Mouse (Mus musculus) left cerebral cortex, postnatal 36 days (tissue): Measurements from ENCODE around the gene Capn2. TPM values are rescaled to one million over a fixed set of nuclear protein-coding genes. Genes with fewer than 3 reads are reported as not detected.
A peak's percentile ranks its signal among the peaks of the same experiment; 100 is the strongest.

Experiments used
- DNase-seq, 2 experiments: peaks; one replicate each; pipeline ENCODE4 v3.0.0; 2021 to 2022; ENCODE audit warnings: low spot score in 2 of 2, mixed read lengths in 1 of 2
- intact Hi-C: fragments of 180-260 bp; cut with DNase I; formaldehyde crosslinking; loops from one replicate; pipeline ENCODE4 v1.15.1; 2025
- total RNA-seq, 2 experiments: library from RNA; stranded (reverse); gene quantifications; 2 replicates each; pipeline ENCODE4 v1.2.3; 2021

The Capn2 gene
- total RNA-seq, result 10 to 100 TPM; 59.1 to 63.6 TPM

DNA sequence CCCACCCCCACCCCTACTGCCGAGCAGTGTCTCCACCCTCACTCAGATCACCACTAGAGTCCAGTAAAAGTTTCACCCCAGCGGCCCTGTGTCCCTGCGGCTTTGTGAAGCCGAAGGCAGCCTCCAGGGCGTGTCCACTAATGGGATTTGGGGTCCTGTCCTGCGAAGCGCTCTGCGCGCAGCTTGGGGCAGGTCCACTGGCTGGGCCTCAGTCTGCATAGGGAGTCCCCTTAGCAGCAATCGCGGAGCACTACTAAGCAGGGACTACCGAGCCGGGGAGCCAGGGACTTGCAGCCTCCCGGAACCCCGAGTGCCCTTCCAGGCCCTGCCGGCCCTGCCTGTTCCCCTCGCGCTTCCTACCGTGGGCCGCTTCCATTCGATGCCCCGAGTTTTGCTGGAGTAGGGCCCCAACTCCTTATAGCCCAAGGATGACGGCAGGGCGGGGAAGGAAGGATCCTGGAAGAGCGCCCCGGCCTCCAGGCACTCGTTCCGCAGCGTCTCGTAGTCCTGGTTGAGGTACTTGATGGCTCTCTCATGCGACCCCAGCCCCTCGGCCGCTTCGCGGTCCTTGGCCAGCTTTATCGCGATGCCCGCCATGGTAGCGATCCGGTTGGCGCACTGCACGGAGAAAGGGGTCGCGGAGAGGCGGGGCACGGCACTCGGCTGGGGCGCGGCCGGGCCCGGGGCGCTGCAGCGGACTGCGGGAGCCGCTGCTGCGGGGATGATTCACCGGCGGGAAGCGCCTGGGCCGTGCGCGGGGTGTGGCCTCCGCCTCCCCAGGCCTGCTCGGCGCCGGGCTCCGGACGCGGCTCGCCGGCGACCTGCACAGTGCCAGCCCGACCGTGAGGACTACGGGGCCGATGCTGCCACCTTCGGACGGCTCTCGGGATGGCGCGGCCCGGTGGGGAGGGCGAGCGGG lies at the start of gene Capn2:
TSS of gene Capn2 (minus strand) at position 851 of the 919 bp plus-strand sequence.
- intact Hi-C loops, result loop anchor here (2.0 kb wide), 1 partner anchor 26 kb away; no protein-coding TSS in a partner anchor
- peak; percentile 75 to 82 for DNase-seq

DNA sequence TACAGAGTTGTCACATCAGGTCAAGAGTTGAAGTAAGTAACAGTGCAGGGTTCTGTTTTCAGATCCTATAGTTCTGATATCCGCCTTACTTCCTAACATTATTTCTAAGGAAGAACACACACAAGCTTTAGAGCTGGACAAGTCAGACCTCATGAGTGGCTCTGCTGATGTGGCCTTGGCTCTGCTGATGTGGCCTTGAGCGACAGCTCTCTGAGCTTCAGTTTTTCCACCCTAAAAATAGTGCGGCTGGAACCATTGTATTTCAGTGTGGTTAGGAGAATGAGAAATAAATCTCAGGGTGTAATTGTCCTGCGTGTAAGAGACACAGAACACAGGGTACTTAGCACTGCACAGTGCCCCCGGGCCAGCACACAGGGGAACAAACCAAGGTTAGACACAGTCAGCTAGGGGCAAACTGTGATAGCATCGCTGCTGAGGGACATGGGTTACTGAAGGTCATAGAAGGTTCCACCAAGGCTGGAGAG lies 48.0 kb upstream of the Capn2 start:
- intact Hi-C loops, result loop anchor here (10.0 kb wide), 1 partner anchor 319 kb away; no protein-coding TSS in a partner anchor
- DNase-seq, result no peak

GRCm38 (mm10) chr1:182564408-182565120 lies 47.2 kb upstream of the Capn2 start, which contains the start of gene Capn8:
Capn8 (plus strand) TSS chr1:182565007.
- intact Hi-C loops, result loop anchor here (5.0 to 10.0 kb wide), 2 partner anchors 228 to 320 kb away; no protein-coding TSS in a partner anchor
- no peak for DNase-seq

DNA sequence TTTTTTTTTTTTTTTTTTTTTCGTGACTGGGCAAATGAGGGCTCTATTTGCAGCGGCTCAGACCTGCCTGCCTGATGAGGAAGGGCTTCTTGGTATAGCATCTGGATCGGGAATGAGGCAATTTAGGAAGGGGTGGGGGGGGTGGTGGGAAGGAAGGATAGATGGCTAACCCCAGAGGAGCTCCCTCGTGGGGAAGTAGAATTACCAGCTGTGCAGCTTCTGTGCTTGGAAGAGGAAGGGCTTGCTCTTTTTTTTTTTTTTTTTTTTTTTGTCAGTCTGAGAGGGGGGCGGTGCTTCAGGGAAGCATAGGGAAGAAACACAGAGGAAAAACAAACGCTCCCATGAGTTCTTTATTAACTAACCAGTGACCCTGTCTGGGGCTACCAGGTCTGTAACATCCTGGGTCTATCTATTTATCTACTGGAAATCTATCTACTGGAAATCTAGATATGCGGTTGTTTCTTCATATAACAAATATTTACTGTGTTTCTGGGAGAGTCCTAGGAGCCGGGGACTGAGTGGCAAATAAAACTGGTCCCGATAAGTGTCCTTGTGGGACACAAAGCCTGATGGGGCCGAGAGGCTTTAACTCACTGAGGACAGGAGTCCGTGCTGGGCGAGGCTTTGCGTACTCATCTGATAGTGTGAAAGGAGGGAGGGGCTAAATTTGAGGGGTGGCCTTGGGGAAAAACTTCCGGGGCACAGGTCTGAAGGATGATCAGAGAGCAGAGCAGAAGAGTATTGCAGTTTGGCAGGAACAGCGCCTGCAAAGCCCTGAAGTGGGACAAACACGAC lies 45.4 kb upstream of the Capn2 start:
- intact Hi-C loops, result loop anchor here (5.0 to 10.0 kb wide), 2 partner anchors 230 to 322 kb away; no protein-coding TSS in a partner anchor

DNA sequence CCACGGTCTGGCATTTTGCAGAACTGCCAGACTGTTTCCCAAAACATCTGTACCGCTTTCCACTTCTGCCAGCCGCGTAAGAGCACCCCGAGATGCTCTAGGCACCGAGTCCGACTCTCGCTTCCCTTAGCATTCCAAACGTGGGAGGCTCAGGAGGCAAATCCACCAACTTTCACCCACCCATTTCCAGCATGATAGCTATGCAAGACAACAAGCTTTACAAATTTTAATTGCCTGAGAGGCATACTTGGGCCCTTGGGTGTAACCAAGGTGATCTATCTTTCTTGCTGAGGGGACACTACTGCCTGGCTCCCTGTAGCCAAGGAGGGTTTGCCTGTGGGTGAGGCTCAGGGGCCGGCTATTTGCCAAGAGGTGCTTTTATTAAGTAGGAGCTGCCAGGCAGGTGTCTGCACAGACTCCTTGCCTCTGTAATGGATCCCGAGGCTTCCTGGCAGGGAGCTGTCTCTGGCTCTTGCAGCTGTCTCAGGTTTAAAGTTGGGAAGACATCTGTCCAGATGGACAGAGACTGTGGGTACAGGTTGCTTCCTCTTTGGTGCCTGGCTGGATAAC lies 44.6 kb upstream of the Capn2 start:
- DNase-seq, result no peak

More for the DNA sequence above, 45.4 kb upstream of the Capn2 start:
- DNase-seq, result no peak

GRCm38 (mm10) chr1:182560390-182561098 lies 43.1 kb upstream of the Capn2 start:
- peak; percentile 37 to 45 for DNase-seq
- intact Hi-C loops, result loop anchor here (1.0 to 10.0 kb wide), 4 partner anchors 97 to 400 kb away; no protein-coding TSS in a partner anchor

More for the DNA sequence above, 44.6 kb upstream of the Capn2 start:
- intact Hi-C loops, result loop anchor here (5.0 to 10.0 kb wide), 2 partner anchors 230 to 323 kb away; no protein-coding TSS in a partner anchor

DNA sequence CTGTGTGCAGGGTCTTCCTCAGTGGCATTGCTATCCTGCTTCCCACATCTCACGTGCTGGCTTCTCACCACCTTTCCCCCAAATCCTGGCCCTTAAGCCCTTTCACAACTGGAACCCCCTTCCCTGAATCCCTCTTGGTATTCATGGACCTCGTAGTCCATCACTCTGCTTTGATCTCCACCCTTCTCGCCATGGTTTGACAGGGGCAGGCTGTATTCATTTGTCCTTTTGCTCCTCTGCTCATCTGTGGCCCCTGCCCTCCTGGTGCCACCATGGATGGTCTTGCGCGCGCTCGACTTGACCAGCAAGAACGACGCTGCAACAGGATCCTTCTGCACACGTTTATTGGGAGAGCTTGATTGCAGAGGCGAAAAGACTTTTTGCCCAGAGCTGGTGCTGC lies 42.1 kb upstream of the Capn2 start:
- intact Hi-C loops, result loop anchor here (10.0 kb wide), 1 partner anchor 685 kb away; no protein-coding TSS in a partner anchor
- no peak for DNase-seq

- intact Hi-C loops, result loop anchor here (10.0 kb wide), 1 partner anchor 687 kb away; no protein-coding TSS in a partner anchor
- peak in 1 of 2 experiments; percentile 13 for DNase-seq
Measured at GRCm38 (mm10) chr1:182558271-182558670, 40.9 kb upstream of the Capn2 start.

- peak; percentile 50 to 57 for DNase-seq
- intact Hi-C loops, result loop anchor here (10.0 kb wide), 1 partner anchor 691 kb away; no protein-coding TSS in a partner anchor
Measured at GRCm38 (mm10) chr1:182553649-182554375, 36.4 kb upstream of the Capn2 start.

- DNase-seq, result no peak
- intact Hi-C loops, result loop anchor here (10.0 kb wide), 1 partner anchor 694 kb away; no protein-coding TSS in a partner anchor
Measured at GRCm38 (mm10) chr1:182550761-182551160, 33.4 kb upstream of the Capn2 start.

- no peak for DNase-seq
- intact Hi-C loops, result no loop called here
Measured at GRCm38 (mm10) chr1:182543906-182544305, 26.5 kb upstream of the Capn2 start.

DNA sequence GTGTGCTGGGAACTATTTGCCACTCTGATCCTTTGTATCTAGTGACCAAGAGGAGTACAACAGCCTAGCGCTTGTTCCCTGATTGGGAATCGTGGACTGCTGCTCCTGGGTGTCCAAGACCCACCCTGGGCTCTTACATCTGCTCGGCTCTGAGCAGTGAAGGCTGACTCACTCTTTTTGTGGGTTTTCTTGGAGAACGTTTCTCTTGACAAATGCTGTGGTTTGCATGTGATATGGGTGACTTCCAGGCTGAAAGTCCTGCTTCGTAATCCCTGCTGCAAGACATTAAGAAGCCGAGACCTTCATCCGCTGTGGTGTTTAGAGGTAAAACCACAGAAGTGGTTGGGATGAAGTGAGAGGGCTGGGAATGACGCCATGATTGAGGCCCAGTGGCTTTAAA lies 25.7 kb upstream of the Capn2 start:
- intact Hi-C loops, result no loop called here
- no peak for DNase-seq

GRCm38 (mm10) chr1:182542110-182542509 lies 24.7 kb upstream of the Capn2 start:
- DNase-seq, result no peak
- intact Hi-C loops, result no loop called here

DNA sequence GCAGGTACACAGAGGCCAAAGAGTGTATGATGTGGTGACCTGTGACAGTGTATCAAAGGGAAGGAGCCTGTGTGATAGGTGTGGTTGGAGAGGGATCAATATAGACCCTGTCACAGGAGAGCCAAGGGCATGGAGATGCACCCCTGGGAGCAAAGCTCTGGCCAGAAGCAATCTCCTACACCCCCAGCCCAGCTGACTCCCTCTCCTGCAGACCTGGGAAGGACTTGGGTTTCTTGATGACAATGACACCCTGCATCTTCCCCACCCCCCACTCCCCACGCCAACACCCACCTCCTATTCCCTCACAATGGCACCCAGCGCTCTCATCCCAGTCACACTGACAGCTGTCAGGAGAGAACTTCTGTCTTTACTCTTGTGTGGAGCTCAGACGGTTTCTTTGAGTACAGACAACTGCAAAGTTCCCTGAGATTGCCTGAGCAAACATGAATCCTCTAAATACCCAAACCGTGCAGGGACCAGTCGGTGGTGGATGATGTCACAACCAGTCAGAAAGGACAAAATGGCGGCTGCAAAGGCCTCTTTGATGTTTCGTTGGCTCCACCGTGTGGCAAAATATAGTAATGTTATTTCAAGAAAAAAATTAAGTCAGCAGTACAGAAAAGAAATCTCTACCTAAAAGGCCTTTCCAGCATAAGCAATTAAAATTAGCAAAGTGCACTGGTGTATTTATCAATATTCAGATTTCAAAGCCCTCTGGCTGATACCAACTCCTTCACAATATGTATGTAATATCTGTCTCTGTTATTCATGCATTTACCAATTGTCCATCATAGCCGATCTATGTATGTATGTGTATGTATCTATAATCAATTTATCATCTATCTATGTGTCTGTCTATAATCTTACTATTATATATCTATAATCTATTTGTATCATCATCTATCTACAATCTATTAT lies 21.9 kb upstream of the Capn2 start:
- peak; percentile 63 to 70 for DNase-seq
- intact Hi-C loops, result loop anchor here (1.0 to 10.0 kb wide), 4 partner anchors 49 to 644 kb away; partner anchors contain the start of gene Srp9

- intact Hi-C loops, result loop anchor here (5.0 to 10.0 kb wide), 2 partner anchors 413 to 640 kb away; partner anchors contain the start of gene Srp9
- DNase-seq, result no peak
Measured at GRCm38 (mm10) chr1:182535080-182535481, 17.7 kb upstream of the Capn2 start.

DNA sequence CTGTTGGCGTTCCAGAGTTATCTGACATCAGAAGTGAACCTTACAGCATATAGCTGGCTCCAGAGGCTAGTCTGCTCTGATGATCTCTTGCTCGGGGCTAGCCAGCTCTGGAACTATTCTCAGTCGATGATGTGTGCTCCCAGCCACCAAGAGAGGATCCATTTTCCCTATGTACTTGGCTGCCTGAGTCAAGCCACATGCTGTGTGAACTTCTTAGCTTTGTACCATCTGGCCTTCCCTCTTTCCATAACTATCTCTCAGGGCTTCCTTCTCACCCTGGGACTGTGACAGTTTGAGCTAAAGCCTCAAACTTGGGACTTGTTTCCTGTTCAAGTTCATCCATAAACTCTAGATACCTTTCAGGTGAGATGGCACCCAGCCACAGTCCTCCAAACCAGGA lies 16.2 kb upstream of the Capn2 start:
- DNase-seq, result no peak
- intact Hi-C loops, result loop anchor here (10.0 kb wide), 1 partner anchor 639 kb away; no protein-coding TSS in a partner anchor
